Mouse (Mus musculus) heart, adult 11 months (tissue): ENCODE results near the gene Scube1.
A peak's percentile ranks its signal among the peaks of the same experiment; 100 is the strongest.

Source experiments
- DNase-seq: peaks from one replicate; pipeline ENCODE4 v3.0.0; 2022

The Scube1 gene

DNA sequence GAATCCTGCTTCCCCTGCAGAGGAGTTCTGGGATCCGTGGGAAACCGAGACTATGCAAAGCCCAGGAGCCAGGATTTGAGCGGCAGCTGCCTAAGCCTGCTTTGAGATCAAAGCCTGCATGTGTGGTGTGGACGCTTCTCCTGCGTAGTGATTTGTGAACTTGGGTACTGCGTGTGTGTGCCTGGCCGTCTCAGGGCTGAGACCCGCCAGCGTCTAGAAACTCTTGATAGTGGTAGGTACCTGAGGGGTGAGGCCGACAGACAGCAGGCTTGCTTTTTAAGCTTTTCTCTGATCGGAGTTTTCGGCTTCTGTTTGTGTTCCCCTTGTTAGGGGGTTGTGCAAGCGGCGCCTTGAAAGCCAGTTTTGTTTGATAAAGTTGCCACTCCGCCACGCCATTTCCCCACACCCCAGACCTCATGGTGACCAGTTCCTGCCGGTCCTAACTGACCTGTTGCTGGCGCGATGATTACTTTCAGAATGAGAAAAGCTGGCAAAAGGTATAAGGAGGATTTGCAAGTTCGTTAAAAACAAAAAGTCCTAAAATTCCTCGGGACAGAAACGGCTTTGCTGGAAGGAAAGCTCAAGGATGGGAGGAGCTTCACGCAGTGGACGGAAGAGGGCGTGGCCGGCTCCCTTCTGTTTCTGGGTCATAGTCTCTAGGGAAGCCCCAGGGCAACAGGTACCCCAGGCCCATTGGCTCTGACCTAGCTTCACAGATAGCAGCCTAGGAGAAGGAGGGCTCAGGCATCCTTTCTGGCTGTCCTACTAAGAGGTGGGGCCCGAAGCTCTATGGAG lies 160.8 kb downstream of the Scube1 start:
- peak; percentile 97 for DNase-seq

DNA sequence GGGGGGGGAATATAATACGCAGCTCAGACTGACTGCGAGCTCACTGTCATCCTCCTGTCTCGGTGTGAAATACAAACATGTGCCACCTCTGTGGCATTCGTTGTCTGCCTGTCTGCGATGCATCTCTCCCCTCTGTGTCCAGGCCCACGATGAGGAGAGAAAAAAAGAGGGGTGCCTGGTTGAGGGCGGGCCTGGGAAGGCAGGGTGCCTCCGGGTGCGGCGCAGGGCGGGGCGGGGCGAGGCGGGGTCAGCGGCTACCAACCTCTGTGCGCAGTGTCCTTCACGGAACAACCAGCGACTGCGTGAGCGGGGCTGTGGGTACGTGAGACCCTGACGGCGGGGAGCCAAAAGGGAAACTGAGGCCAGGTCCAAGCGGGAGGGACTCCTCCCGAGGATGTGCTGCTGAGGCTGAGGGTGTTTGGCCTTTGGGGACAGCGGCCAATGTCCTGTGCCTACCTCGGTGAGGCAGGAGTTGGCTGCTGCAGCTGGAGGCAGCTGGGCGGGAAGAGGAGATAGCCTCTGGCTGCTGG lies 161.4 kb downstream of the Scube1 start, which contains the start of the genes Tspo and Mcat:
Gene Tspo (plus strand): TSS at position 266 of the 530 bp plus-strand sequence.
Gene Mcat (minus strand): TSS at position 461 of the 530 bp plus-strand sequence.
- peak; percentile 98 for DNase-seq

DNA sequence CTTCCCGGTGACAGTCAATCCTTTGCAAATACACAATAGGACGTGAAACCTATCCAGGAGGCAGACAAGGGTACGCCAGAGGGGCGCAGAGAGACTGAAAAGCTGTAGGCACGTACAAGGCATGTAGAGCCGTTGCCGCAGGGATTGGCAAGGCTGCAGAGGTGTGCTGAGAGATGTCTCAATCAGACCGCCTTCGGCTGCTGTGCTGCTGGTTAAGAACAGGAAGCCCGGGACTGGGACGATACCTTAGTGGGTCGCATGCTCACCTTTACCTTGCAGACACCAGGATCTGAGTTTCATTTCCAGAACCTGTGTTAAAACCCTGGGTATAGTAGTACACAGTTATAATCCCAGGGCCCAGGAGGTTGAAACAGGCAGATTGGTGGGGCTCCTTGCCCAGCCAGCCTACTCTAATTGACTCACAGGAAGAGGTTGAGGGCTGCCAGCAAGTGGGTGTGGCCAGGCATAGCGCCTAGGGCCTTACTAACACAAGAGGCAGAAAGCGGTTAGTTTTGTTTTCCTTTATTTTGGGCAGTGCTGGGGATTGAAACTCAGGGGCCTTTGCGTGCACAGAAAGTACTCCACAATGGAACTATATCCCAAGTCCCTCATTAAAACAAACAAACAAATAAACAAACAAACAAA lies 162.1 kb downstream of the Scube1 start:
- peak; percentile 100 for DNase-seq

DNA sequence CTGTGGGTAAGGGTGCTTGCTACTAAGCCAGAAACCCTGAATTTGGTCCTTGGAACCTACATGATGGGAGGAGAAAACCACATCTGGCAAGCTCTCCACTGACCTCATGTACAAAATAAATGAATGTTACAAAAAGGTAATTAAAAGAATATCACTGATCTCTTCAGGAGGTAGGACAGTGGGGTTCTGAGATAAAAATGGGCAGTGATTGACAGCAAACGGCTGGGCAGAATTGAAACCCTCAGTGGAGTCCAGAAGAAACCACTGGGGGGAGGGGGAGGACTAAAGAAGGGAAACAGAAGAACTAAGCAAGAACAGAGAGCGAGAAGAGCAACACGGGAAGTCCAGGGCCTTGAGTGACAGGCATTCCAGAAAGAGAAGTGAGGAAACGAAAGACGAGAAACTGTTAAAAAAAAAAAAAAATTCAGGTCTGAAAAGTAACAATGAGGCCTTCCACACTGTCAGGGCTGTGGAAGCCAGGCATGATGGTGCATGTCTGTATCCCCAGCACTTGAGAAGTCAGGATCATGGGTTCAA lies 163.8 kb downstream of the Scube1 start:
- DNase-seq, result no peak

DNA sequence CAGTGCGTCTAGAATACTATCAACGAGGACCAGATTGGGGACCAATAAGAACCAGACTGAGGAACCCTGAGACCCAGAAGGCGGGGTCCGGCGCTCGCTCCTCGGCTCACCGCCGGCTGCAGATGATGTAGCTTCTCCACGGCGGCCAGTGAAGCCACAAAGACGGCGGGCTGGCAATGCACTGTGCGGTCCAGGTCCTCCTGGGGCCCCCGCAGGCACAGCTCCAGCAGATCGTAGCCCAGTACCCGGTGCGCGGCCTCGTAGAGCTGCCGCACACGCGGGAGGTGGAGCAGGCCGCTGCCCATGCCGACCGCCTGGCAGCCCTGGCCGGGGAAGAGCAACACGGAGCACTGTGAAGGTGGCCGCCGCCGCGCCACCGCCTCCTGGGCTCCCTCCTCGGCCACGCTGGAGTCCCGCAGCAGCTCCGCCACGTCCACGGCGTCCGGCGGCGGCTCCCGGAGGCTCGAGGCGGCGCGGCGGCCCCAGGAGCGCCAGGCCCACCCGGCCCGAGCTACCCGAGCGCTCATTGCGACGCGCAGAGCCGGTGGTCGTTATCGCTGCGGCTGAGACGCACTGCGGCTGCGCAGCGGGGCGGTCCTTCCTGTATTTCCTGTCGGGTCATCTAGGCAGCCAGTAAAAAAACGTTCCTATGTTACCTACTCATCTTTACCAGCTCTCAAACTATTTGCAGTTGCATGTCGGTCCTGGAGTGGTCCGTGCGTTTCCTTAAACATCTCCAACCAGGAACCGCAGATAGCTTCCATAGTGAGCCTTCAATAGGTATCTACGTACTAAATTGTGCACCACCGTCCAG lies 169.5 kb downstream of the Scube1 start:
- DNase-seq, result peak; percentile 99
